Mouse (Mus musculus): ENCODE data around the gene Pla2g15.

- TF ChIP-seq CTCF (IDR thresholded peaks at IDR 0.05; ENCODE audit: low read depth, low read length) (no peak), POLR2A (IDR thresholded peaks at IDR 0.05; ENCODE audit: borderline replicate concordance, low read depth, low read length) (no peak)
These were observed 842 bp downstream of the Pla2g15 start for GRCm38 (mm10) chr8:106151041-106151440.

Measured in bone marrow macrophage, adult 2 months (primary cell).